Mouse (Mus musculus) embryonic stem cell, embryonic (primary cell): ENCODE measurements at regions not wholly inside any gene's neighbourhood (a gene's known extent, or its start where the extent isn't known, plus 50 kb on each side); places are given as distances from the start of the nearest gene placed in this dataset.

Experiments used
- CTCF ChIA-PET, 4 experiments: fragments of 300-600 bp in 2 of 4; fragments of 350-600 bp in 2 of 4; sonication (Branson Sonifier 250); formaldehyde crosslinking; loops; one replicate each; lab custom pipeline; 2022; ENCODE audit warnings: inconsistent platforms in 2 of 4; lab: Charles Lee
- POLR2A ChIA-PET, 4 experiments: fragments of 300-600 bp in 2 of 4; fragments of 350-600 bp in 2 of 4; sonication (Branson Sonifier 250); formaldehyde crosslinking; loops; one replicate each; lab custom pipeline; 2022; ENCODE audit warnings: antibody characterized with exemption in 4 of 4, inconsistent platforms in 1 of 4; lab: Charles Lee

- CTCF ChIA-PET: interaction anchor here in 1 of 4 experiments (0.6 kb wide), 1 partner anchor 185 kb away, joined by 3 read pairs; no protein-coding TSS in a partner anchor
- POLR2A ChIA-PET: interaction anchor here in 2 of 4 experiments (0.6 kb wide), 2 partner anchors 13 to 442 kb away, joined by 3 to 5 read pairs; no protein-coding TSS in a partner anchor
Measured at GRCm38 (mm10) chr3:52740466-52741026, 276.5 kb downstream of the Cog6 start.

GRCm38 (mm10) chr3:52739526-52739925, 277.5 kb downstream of the Cog6 start:
- POLR2A ChIA-PET: no interaction called here
- CTCF ChIA-PET: interaction anchor here in 1 of 4 experiments (0.6 kb wide), 1 partner anchor 483 kb away, joined by 3 read pairs; no protein-coding TSS in a partner anchor

- POLR2A ChIA-PET: no interaction called here
- CTCF ChIA-PET: no interaction called here
Measured at GRCm38 (mm10) chr3:52738386-52738785, 278.7 kb downstream of the Cog6 start.

DNA sequence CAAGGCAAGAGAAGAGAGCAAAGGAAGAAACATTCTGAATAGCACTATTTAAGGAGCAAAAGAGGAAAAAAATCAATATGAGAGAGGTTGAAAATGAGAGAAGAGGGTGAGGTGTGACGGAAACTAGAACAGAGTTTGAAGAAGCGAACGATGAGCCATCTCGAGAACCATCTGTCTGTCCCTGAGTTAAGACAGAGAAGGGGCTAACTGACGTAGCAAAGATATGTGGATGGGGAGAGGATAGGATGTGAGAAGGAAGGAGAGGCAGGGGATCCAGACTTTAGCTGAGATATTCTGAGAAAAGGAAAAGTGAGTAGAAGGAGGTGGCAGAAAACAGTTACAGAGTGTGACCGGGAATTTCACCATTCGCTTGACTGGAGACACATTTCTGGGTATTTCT, 281.1 kb downstream of the Cog6 start:
- CTCF ChIA-PET: no interaction called here

GRCm38 (mm10) chr3:52731941-52732340, 285.1 kb downstream of the Cog6 start:
- ChIA-PET CTCF (no interaction called here), POLR2A (interaction anchor here in 1 of 4 experiments (0.6 kb wide), 1 partner anchor 699 kb away, joined by 3 read pairs; no protein-coding TSS in a partner anchor)

More for the DNA sequence above, 281.1 kb downstream of the Cog6 start:
- POLR2A ChIA-PET: no interaction called here

DNA sequence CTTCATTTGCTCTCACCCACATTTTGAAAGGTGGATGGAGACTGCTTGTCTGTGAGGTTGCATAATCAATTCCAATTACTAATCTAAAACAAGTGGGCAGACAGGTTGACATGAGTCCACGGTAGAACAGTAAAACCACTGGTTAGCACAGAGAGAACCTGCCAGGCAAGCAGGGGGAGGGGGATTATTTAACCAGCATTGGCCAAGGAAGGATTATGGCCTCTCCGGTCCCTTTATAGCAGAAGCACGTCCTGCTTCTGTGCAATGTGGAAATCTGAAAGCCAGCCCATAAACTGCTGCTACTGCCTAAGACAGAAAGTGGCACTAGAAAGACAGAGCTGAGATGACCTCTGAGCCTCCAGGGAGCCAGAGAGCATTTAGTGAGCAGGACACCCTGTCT, 285.5 kb downstream of the Cog6 start:
- POLR2A ChIA-PET: interaction anchor here in 1 of 4 experiments (0.6 kb wide), 1 partner anchor 698 kb away, joined by 3 read pairs; no protein-coding TSS in a partner anchor
- CTCF ChIA-PET: no interaction called here

- CTCF ChIA-PET: no interaction called here
- POLR2A ChIA-PET: interaction anchor here in 1 of 4 experiments (0.6 kb wide), 1 partner anchor 454 kb away, joined by 3 read pairs; no protein-coding TSS in a partner anchor
Measured at GRCm38 (mm10) chr3:52729731-52730130, 287.3 kb downstream of the Cog6 start.

- ChIA-PET POLR2A (no interaction called here), CTCF (interaction anchor here in 1 of 4 experiments (0.5 kb wide), 1 partner anchor 446 kb away, joined by 6 read pairs; no protein-coding TSS in a partner anchor)
Measured at GRCm38 (mm10) chr3:52728860-52729259, 288.2 kb downstream of the Cog6 start.

DNA sequence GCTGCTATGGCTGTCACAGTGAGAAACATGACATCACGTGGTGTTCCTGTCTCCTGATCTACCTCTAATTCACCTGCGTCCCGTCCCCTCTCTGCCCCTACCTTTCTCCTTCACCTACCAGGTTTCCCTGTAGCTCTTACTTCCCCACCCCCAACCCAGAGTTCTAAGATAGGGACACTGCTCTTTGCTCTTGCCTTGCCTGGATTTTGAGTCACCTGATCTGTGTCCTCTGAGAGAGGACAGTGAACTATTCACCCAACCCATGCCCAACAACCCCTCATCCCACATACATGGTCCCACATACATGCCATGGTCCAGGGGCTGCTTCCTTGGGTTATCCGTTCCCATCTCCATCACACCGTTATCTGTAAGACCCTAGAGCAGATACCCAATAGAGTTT, 288.6 kb downstream of the Cog6 start:
- ChIA-PET POLR2A (interaction anchor here in 3 of 4 experiments (0.6 to 1.4 kb wide), 4 partner anchors 9 to 829 kb away, joined by 3 to 7 read pairs (median 4); no protein-coding TSS in a partner anchor), CTCF (interaction anchor here in 1 of 4 experiments (0.6 kb wide), 1 partner anchor 1512 kb away, joined by 14 read pairs; no protein-coding TSS in a partner anchor)

DNA sequence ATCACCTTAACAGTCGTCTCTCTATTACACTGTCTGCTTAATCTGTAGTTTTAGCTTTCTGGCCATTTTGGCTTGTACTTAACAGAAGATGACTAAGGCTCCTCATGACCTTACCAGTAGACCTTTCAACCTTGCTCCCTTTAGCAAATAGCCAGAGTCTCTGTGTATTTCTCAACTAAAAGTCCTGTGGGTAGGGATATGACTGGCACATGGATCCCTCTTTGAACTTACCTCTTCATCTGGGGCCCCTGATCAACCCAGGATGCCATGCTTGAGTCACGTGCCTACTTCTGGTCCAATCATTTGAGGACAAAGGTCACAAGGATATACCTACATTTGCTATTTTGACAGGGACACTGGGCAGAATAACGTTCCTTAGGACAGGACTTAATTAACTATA, 292.7 kb downstream of the Cog6 start:
- ChIA-PET CTCF (no interaction called here), POLR2A (no interaction called here)

DNA sequence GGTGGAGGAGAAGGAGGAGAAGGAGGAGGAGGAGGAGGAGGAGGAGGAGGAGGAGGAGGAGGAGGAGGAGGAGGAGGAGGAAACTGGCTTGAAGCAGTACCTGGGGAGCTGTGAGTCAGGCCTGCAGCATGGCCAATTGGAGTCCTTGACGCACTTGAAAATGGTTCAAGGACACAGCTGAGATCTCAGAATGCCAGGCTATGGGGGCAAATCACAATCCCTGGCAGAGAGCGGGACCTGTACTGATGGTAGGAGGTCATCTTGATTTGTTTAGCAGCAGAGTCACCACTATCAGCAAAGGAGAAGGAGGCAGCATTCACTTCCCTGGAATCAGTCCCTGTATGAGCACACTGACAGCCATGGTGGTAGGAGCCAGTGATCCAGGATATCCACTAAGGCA, 294.1 kb downstream of the Cog6 start:
- ChIA-PET POLR2A (no interaction called here), CTCF (no interaction called here)

DNA sequence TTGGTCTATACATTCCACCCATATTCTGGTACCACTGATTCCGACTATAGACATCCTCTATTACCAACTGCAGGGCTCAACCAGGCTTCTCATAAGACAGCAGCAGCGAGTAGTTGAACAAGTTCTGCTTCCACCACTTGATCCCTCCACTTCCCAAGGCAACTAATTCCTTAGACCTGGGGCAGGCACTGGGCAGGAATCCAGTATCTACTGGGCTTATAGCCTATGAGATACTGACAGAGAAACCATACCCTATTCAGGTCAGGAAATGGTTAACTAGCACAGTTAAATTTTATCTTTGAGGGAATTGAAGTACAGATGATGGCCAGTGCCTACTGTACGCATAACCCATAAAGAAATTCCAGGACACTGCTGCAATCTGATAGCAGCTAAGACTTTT, 297.9 kb downstream of the Cog6 start:
- CTCF ChIA-PET: interaction anchor here in 1 of 4 experiments (0.7 kb wide), 1 partner anchor 159 kb away, joined by 3 read pairs; no protein-coding TSS in a partner anchor
- POLR2A ChIA-PET: interaction anchor here in 1 of 4 experiments (0.6 kb wide), 1 partner anchor 9 kb away, joined by 3 read pairs; no protein-coding TSS in a partner anchor

GRCm38 (mm10) chr3:52717324-52717723, 299.7 kb downstream of the Cog6 start:
- CTCF ChIA-PET: no interaction called here
- POLR2A ChIA-PET: interaction anchor here in 2 of 4 experiments (0.5 kb wide), 2 partner anchors 13 to 717 kb away, joined by 3 to 4 read pairs; no protein-coding TSS in a partner anchor

GRCm38 (mm10) chr3:52712151-52712550, 304.9 kb downstream of the Cog6 start:
- POLR2A ChIA-PET: no interaction called here

DNA sequence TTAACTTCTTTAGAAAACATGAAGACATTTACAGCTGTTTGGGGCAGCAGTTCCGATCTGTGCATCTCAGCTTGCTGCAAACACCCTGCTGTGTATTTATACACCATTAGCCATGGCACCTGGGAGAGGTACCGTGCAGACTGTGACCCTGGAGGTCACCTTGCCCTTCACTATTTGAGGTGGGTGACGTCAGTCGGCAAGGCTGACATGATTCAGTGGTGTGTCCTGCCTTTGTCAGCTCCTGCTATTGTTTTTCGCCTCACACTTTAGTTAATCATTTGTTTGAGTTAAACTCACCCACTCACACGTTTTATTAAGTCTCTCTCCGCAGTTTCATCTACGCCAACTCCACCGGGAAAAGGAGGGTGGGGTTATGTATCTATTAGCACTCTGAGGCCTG, 305.9 kb downstream of the Cog6 start:
- ChIA-PET POLR2A (no interaction called here), CTCF (interaction anchor here in 1 of 4 experiments (2.2 kb wide), 1 partner anchor 133 kb away, joined by 4 read pairs; no protein-coding TSS in a partner anchor)

More at GRCm38 (mm10) chr3:52712151-52712550, 304.9 kb downstream of the Cog6 start:
- CTCF ChIA-PET: no interaction called here

DNA sequence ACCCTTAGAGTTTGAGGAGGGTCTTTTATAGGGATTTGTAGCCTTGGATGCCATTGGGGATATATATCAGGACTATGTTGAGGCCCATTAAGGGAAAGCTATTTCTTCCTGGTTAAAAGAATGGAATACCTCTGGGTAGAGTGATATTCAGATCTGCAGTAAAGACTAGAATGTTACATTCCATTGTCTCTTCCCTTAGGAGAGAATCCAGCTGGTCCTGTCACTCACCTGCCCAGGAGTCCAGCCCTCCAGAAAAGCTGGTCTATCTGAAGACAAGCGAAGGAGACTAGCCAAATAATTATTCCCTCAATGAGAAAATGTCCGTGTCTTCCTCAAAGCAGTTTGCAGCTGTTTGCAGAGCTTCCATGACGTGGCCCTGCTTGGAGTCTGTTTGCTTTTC, 308.3 kb downstream of the Cog6 start:
- ChIA-PET POLR2A (interaction anchor here in 1 of 4 experiments (0.6 kb wide), 1 partner anchor 624 kb away, joined by 3 read pairs; no protein-coding TSS in a partner anchor), CTCF (interaction anchor here in 3 of 4 experiments (0.6 to 2.2 kb wide), 3 partner anchors 80 to 494 kb away, joined by 4 to 15 read pairs (median 14); no protein-coding TSS in a partner anchor)

DNA sequence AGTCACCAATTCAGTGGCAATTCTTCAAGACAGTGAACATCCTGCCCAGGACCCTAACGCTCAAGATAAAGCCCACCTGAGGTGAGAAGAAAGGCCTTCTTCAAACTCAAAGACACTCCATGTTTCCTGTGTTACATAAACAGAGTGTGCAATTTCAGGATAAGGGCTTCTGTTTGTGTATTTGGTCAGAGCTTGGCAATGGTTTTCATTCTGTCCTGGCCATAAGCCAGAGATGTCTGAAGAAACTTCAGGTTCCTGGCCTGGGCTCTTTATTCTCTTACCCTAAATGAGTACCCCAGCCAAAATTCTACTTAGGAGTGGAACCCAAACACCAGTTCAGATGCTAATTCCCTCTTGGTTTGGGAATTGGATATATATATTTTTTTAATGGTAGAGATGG, 308.7 kb downstream of the Cog6 start:
- CTCF ChIA-PET: interaction anchor here in 1 of 4 experiments (0.6 kb wide), 1 partner anchor 494 kb away, joined by 14 read pairs; no protein-coding TSS in a partner anchor

GRCm38 (mm10) chr3:52706626-52707025, 310.4 kb downstream of the Cog6 start:
- CTCF ChIA-PET: no interaction called here
- POLR2A ChIA-PET: interaction anchor here in 2 of 4 experiments (0.6 to 1.4 kb wide), 2 partner anchors 25 to 44 kb away, joined by 3 read pairs; no protein-coding TSS in a partner anchor

More for the DNA sequence above, 308.7 kb downstream of the Cog6 start:
- POLR2A ChIA-PET: no interaction called here

DNA sequence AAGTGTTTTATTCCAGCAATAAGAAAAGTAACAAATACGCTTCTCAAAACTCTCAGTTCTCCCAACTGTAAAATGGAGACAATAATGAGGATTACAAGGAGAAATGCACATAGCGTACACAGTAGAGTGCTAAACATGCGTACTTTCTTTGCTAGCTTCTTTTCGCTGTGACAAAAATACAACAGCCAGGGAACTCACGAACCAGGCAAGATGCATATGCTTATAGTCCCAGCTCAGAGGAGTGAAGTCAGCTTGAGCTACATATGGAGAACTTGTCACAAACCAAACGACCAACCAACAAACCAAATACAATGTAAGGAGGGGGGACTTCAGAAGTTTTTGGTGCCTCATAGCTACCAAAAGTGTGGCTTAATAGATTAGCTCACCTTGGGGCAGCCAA, 313.3 kb downstream of the Cog6 start:
- POLR2A ChIA-PET: interaction anchor here in 1 of 4 experiments (0.7 to 1.1 kb wide), 2 partner anchors 14 to 435 kb away, joined by 3 to 4 read pairs; partner anchors contain the start of gene Foxo1
- CTCF ChIA-PET: no interaction called here

DNA sequence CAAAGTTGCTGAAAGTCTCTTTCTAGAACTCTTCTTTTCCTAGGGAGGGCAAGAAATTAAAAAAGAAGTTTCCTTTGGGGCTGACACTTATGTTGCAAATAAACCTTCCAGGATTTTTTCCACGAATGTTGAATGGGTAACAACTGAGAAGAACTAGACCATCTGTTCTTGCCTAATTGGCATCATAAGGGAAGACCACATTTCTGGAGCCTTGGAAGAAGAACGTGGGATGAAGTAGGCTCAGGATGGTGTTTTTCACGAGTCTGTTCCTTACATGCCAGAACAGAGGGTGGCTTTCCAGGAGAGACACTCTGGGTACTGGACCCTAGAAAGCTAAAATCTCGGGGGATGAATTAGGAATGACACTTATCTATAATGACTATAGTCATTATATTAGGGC, 314.1 kb downstream of the Cog6 start:
- POLR2A ChIA-PET: interaction anchor here in 1 of 4 experiments (1.1 kb wide), 1 partner anchor 435 kb away, joined by 3 read pairs; the partner anchor contains the start of gene Foxo1
- CTCF ChIA-PET: no interaction called here
